Mouse (Mus musculus): ENCODE measurements around the gene Olfr1408.

Olfr1408 gene

DNA sequence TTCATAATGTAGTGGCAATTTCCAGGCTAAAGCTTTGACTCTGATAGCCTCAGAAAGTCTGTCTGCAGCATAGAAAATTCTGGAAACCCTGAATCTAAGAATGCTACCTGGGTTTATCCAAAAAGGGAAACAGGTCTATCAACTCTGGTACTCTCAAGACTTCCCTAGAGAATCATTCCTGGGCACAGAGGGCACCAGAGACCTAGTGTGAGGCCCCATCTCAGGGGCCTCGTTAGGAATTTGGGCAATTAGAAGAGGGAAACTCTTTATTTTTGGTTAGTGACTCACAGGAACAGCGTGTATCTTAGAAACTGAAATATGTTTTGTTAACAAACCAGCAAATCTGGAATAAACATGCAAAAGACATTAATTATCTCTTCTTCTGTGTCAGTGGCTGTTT lies at the start of gene Olfr1408:
Gene Olfr1408 (minus strand): TSS at position 101 of the 400 bp plus-strand sequence.
- in situ Hi-C loops (cut with MboI; ENCODE audit: unreplicated experiment in 2 of 2), result no loop called here

DNA sequence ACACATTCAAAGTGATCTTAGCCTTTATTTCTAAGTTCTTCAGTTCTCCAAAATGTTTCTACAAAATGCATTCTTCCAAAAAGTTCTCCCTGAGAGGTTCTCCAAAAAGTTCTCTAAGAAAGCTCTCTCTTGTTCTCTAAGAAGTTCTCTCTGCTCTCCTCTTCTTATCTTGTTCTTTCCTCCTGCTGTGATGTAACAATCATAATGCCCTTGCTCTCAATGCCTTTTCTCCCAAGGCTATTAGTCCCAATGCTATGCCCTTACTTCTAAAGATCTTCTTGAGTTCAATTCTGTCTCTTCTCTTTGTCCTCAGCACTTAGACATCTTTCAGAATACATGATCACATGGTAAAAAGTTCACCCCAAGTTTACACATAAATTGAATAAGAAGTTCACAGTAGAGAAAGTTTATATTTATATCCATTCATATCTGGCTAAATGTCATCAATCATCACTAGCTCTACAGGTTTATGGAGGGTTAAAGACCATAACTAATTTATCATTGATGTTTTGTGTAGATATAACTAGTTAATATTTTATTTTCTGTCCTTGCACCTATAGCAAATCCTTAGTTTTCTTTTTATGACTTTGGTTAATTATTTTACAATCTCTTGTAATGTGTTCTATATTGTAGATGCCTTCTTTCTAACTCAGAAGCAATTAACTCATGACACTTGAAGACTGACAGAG lies 37.1 kb upstream of the Olfr1408 start:
- in situ Hi-C loops (cut with MboI; ENCODE audit: unreplicated experiment in 2 of 2), result no loop called here

Measured in v-Abl transformed pro-B cells (cell line).